Mouse (Mus musculus) E14TG2a.4 (cell line): ENCODE data around the gene Knstrn.

Source experiments
- H3K27me3 ChIP-seq: 2 replicates; pipeline ENCODE4 v1.6.1; 2014; ENCODE audit warnings: low read length, control low read depth; ENCODE audit not compliant: insufficient read depth
- H3K36me3 ChIP-seq: 2 replicates; pipeline ENCODE4 v1.6.1; 2014; ENCODE audit warnings: low read length, control low read depth; ENCODE audit not compliant: insufficient read depth
- H3K4me1 ChIP-seq: replicated peaks from 2 replicates; pipeline ENCODE4 v1.6.1; 2014; ENCODE audit warnings: low read depth, low read length, control low read depth
- H3K4me3 ChIP-seq: replicated peaks from 2 replicates; pipeline ENCODE4 v1.5.1; 2014; ENCODE audit warnings: mild to moderate bottlenecking, low read length
- H3K9me3 ChIP-seq: 2 replicates; pipeline ENCODE4 v1.6.1; 2014; ENCODE audit warnings: low read length, control low read depth
- CTCF ChIP-seq: conservative IDR thresholded peaks from 2 replicates; pipeline ENCODE4 v1.5.1; 2014; ENCODE audit warnings: low read length
- NANOG ChIP-seq: IDR thresholded peaks from 2 replicates; pipeline ENCODE4 v1.6.1; 2014; ENCODE audit warnings: borderline replicate concordance, low read length, mixed read lengths
- POU5F1 ChIP-seq: IDR thresholded peaks from 2 replicates; pipeline ENCODE4 v1.6.1; 2014; ENCODE audit warnings: low read length, borderline replicate concordance

The Knstrn gene

GRCm38 (mm10) chr2:118898771-118899170, 85.0 kb downstream of the Knstrn start:
- H3K9me3 ChIP-seq: no peaks in the 10 kb centered on the region
- H3K4me1 ChIP-seq: peaks cover 67% of the 10 kb centered on the region
- peaks cover 89% of the 10 kb centered on the region for H3K27me3 ChIP-seq
- TF ChIP-seq NANOG: no peak
- TF ChIP-seq POU5F1: no peak
- no peak for TF ChIP-seq CTCF
- peak overlapping the region; percentile 23; the same call in 1 of the 2 replicates for H3K4me3 ChIP-seq
- H3K36me3 ChIP-seq: no peaks in the 10 kb centered on the region

GRCm38 (mm10) chr2:118899306-118899705, 85.5 kb downstream of the Knstrn start:
- Histone ChIP-seq H3K27me3 (peaks cover 89% of the 10 kb centered on the region), H3K4me1 (peaks cover 73% of the 10 kb centered on the region), H3K9me3 (no peaks in the 10 kb centered on the region), H3K36me3 (no peaks in the 10 kb centered on the region), H3K4me3 (peak overlapping the region; percentile 23; the same call in 1 of the 2 replicates)
- TF ChIP-seq CTCF (no peak), NANOG (no peak), POU5F1 (no peak)

- Histone ChIP-seq H3K27me3 (peaks cover 89% of the 10 kb centered on the region), H3K4me3 (peak within 1 kb of the TSS; percentile 87), H3K36me3 (no peaks in the 10 kb centered on the region), H3K4me1 (peaks cover 73% of the 10 kb centered on the region), H3K9me3 (no peaks in the 10 kb centered on the region)
- TF ChIP-seq CTCF (no peak), POU5F1 (no peak)
Observed at GRCm38 (mm10) chr2:118899981-118900825, 86.4 kb downstream of the Knstrn start, which contains the start of gene Bahd1. Gene Bahd1, plus strand, starts transcription at chr2:118900377.

- Histone ChIP-seq H3K36me3 (no peaks in the 10 kb centered on the region), H3K27me3 (peaks cover 89% of the 10 kb centered on the region), H3K9me3 (no peaks in the 10 kb centered on the region), H3K4me3 (peak overlapping the region; percentile 64), H3K4me1 (peaks cover 74% of the 10 kb centered on the region)
- TF ChIP-seq POU5F1: no peak
- TF ChIP-seq CTCF: no peak
- TF ChIP-seq NANOG: no peak
Observed at GRCm38 (mm10) chr2:118900826-118901140, 87.0 kb downstream of the Knstrn start.

GRCm38 (mm10) chr2:118901175-118902031, 87.6 kb downstream of the Knstrn start:
- peak overlapping the region; percentile 87 for H3K4me3 ChIP-seq
- H3K36me3 ChIP-seq: no peaks in the 10 kb centered on the region
- TF ChIP-seq CTCF (no peak), POU5F1 (no peak), NANOG (no peak)
- H3K4me1 ChIP-seq: peaks cover 74% of the 10 kb centered on the region
- no peaks in the 10 kb centered on the region for H3K9me3 ChIP-seq
- H3K27me3 ChIP-seq: peaks cover 89% of the 10 kb centered on the region

GRCm38 (mm10) chr2:118902051-118903025, 88.5 kb downstream of the Knstrn start:
- H3K4me3 ChIP-seq: peak overlapping the region; percentile 87
- peaks cover 65% of the 10 kb centered on the region for H3K4me1 ChIP-seq
- no peak for TF ChIP-seq POU5F1
- TF ChIP-seq NANOG: no peak
- no peak for TF ChIP-seq CTCF
- H3K36me3 ChIP-seq: no peaks in the 10 kb centered on the region
- peaks cover 83% of the 10 kb centered on the region for H3K27me3 ChIP-seq
- no peaks in the 10 kb centered on the region for H3K9me3 ChIP-seq

- Histone ChIP-seq H3K4me1 (peaks cover 55% of the 10 kb centered on the region), H3K9me3 (no peaks in the 10 kb centered on the region), H3K27me3 (peaks cover 73% of the 10 kb centered on the region), H3K36me3 (no peaks in the 10 kb centered on the region), H3K4me3 (peak overlapping the region; percentile 87; the same call in 1 of the 2 replicates)
- no peak for TF ChIP-seq CTCF
- no peak for TF ChIP-seq NANOG
- TF ChIP-seq POU5F1: no peak
Observed at GRCm38 (mm10) chr2:118903333-118903741, 89.5 kb downstream of the Knstrn start.
